Mouse (Mus musculus) intestine, embryonic 15.5 days (tissue): Measurements from ENCODE around the gene Lrrc4. TPM values are rescaled to one million over a fixed set of nuclear protein-coding genes. Genes with fewer than 3 reads are reported as not detected.

ENCODE experiments used
- ATAC-seq: fragments of 200-750 bp; cut with Nextera tagmentation; 2 replicates; pipeline ENCODE4 v1.8.0; 2017; ENCODE audit warnings: moderate TSS enrichment, moderate library complexity
- H3K27ac ChIP-seq: fragments of 300-500 bp; sonication (generic); 2 replicates; pipeline ENCODE4 v1.5.1; 2015; ENCODE audit warnings: mild to moderate bottlenecking, inconsistent platforms
- H3K27me3 ChIP-seq: fragments of 300-500 bp; sonication (generic); replicated peaks from 2 replicates; pipeline ENCODE4 v1.6.1; 2015; ENCODE audit warnings: inconsistent platforms
- H3K36me3 ChIP-seq: fragments of 300-500 bp; sonication (generic); 2 replicates; pipeline ENCODE4 v1.6.1; 2015; ENCODE audit warnings: inconsistent platforms
- H3K4me1 ChIP-seq: fragments of 300-500 bp; sonication (generic); replicated peaks from 2 replicates; pipeline ENCODE4 v1.6.1; 2015; ENCODE audit warnings: inconsistent platforms
- H3K4me2 ChIP-seq: fragments of 300-500 bp; sonication (generic); replicated peaks from 2 replicates; pipeline ENCODE4 v1.6.1; 2015; ENCODE audit warnings: mild to moderate bottlenecking, inconsistent platforms
- H3K4me3 ChIP-seq: fragments of 300-500 bp; sonication (generic); replicated peaks from 2 replicates; pipeline ENCODE4 v1.5.1; 2015; ENCODE audit warnings: inconsistent platforms
- H3K9ac ChIP-seq: fragments of 300-500 bp; sonication (generic); 2 replicates; pipeline ENCODE4 v1.6.1; 2015; ENCODE audit warnings: inconsistent platforms
- H3K9me3 ChIP-seq: fragments of 300-500 bp; sonication (generic); 2 replicates; pipeline ENCODE4 v1.6.1; 2016; ENCODE audit warnings: inconsistent platforms
- WGBS: fragments of 180-500 bp; shearing (Covaris S2); methylation state at CpG from one replicate; pipeline ENCODE4 v1.1.7; 2015; 5-methylcytosine and 5-hydroxymethylcytosine counted together
- polyA plus RNA-seq: library from polyadenylated mRNA; unstranded; fragments of >200 nt; fragmentation: Nextera tagmentation; extraction: Ambion mirVana; gene quantifications from 2 replicates; pipeline ENCODE4 v1.2.1, GENCODE M21; 2015

Lrrc4 gene
- polyA plus RNA-seq, 1 experiment from 2014 or later = 0.31 TPM

GRCm38 (mm10) chr6:28628408-28628807 lies 203.1 kb downstream of the Lrrc4 start:
- Histone ChIP-seq H3K27ac (no peak overlapping the region), H3K4me1 (no peaks in the 10 kb centered on the region), H3K36me3 (no peaks in the 10 kb centered on the region), H3K4me3 (no peak overlapping the region), H3K27me3 (no peaks in the 10 kb centered on the region), H3K9ac (no peak overlapping the region), H3K4me2 (no peak overlapping the region), H3K9me3 (no peaks in the 10 kb centered on the region)
- 71% methylated on average over 1 of the region's 1 CpGs for WGBS
- peak; percentile 23; the same call in 1 of the 2 replicates for ATAC-seq

GRCm38 (mm10) chr6:28622963-28623362 lies 208.6 kb downstream of the Lrrc4 start:
- no peak overlapping the region for H3K4me3 ChIP-seq
- H3K4me2 ChIP-seq = no peak overlapping the region
- H3K9ac ChIP-seq = no peak overlapping the region
- H3K27me3 ChIP-seq = no peaks in the 10 kb centered on the region
- ATAC-seq = no peak
- H3K4me1 ChIP-seq = peaks cover 13% of the 10 kb centered on the region
- WGBS = 82% methylated on average over 3 of the region's 3 CpGs
- H3K36me3 ChIP-seq = no peaks in the 10 kb centered on the region
- no peak overlapping the region for H3K27ac ChIP-seq
- H3K9me3 ChIP-seq = no peaks in the 10 kb centered on the region

- no peak overlapping the region for H3K27ac ChIP-seq
- WGBS = 37% methylated on average over 6 of the region's 6 CpGs
- no peak overlapping the region for H3K9ac ChIP-seq
- no peak overlapping the region for H3K4me3 ChIP-seq
- peaks cover 13% of the 10 kb centered on the region for H3K4me1 ChIP-seq
- ATAC-seq = peak; percentile 58; the same call in 1 of the 2 replicates
- no peaks in the 10 kb centered on the region for H3K9me3 ChIP-seq
- no peaks in the 10 kb centered on the region for H3K36me3 ChIP-seq
- H3K27me3 ChIP-seq = no peaks in the 10 kb centered on the region
- no peak overlapping the region for H3K4me2 ChIP-seq
These were observed 209.0 kb downstream of the Lrrc4 start for GRCm38 (mm10) chr6:28622522-28622921.

DNA sequence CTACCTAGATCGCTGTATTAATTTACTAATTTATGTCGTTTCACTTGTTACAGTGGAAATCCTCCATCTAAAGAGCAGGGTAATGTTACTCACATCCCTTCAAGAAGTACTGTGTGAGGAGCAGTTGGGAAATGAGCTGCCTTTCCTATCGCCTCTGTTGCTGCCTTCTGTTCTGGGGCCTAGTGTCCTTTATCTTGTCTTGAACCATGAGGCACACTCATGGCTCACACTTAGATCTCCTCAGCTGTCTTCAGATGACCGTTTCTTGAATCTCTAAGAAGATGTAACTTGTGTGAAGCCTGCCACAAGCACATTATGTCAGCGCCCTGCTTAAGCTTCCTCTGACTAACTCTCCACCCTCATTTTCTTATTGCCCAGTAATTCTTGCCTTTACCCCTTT lies 209.6 kb downstream of the Lrrc4 start:
- H3K9me3 ChIP-seq = no peaks in the 10 kb centered on the region
- H3K4me1 ChIP-seq = peaks cover 13% of the 10 kb centered on the region
- H3K27ac ChIP-seq = no peak overlapping the region
- WGBS = 88% methylated on average over 5 of the region's 5 CpGs
- no peak overlapping the region for H3K9ac ChIP-seq
- no peaks in the 10 kb centered on the region for H3K27me3 ChIP-seq
- H3K4me3 ChIP-seq = no peak overlapping the region
- no peaks in the 10 kb centered on the region for H3K36me3 ChIP-seq
- H3K4me2 ChIP-seq = no peak overlapping the region
- ATAC-seq = no peak

GRCm38 (mm10) chr6:28621431-28621830 lies 210.1 kb downstream of the Lrrc4 start:
- H3K9ac ChIP-seq = no peak overlapping the region
- 85% methylated on average over 4 of the region's 4 CpGs for WGBS

DNA sequence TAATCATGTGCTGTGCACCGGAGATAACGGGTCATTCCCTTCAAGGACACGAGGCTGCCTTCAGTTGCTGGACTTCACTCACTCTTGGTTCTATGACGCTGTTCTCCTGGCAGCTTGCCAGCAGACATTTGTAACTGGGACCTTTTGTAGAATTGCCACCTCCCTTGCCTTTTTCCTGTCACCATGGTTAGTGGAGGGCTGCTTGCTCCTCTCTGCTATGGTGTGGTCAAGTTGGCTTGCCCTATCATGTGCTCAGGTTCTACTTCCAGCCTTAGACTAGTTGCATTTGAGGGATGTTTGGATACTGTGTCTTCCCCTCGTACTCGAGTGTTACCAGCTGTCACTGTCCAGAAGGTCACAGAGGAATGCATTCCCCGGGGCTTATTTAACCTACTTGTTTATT lies 212.8 kb downstream of the Lrrc4 start:
- no peak overlapping the region for H3K4me2 ChIP-seq
- no peak overlapping the region for H3K4me3 ChIP-seq
- no peaks in the 10 kb centered on the region for H3K27me3 ChIP-seq
- peak; percentile 65 for ATAC-seq
- no peak overlapping the region; the same call in 1 of the 2 replicates for H3K27ac ChIP-seq
- no peaks in the 10 kb centered on the region for H3K36me3 ChIP-seq
- H3K9ac ChIP-seq = no peak overlapping the region
- 13% methylated on average over 7 of the region's 7 CpGs for WGBS
- peaks cover 13% of the 10 kb centered on the region for H3K4me1 ChIP-seq
- H3K9me3 ChIP-seq = no peaks in the 10 kb centered on the region

More at GRCm38 (mm10) chr6:28621431-28621830, 210.1 kb downstream of the Lrrc4 start:
- no peak for ATAC-seq
- Histone ChIP-seq H3K4me3 (no peak overlapping the region), H3K9me3 (no peaks in the 10 kb centered on the region), H3K4me2 (no peak overlapping the region), H3K36me3 (no peaks in the 10 kb centered on the region), H3K27me3 (no peaks in the 10 kb centered on the region), H3K27ac (no peak overlapping the region), H3K4me1 (peaks cover 13% of the 10 kb centered on the region)

DNA sequence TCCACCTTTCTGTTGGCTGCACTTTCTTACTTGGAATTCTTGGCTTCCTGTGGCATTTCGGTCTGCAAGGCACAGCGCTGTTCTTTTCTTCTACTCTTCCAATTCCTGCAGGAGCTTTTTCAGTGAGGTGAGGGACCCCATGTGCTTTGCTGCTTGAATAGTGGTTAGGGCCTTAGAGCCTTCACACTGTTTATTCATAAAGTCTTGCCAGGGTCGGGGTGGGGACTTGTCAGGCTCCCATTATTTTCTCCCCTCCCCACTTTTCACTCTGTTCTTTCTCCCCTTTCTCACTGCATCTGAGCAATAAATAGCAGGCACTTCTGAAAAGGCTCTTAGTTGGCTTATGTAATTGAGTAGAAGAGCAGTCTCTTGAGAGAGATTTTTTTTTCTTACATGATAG lies 213.2 kb downstream of the Lrrc4 start:
- H3K9me3 ChIP-seq = no peaks in the 10 kb centered on the region
- H3K4me2 ChIP-seq = no peak overlapping the region
- no peak overlapping the region for H3K9ac ChIP-seq
- WGBS = 59% methylated on average over 3 of the region's 3 CpGs
- H3K27me3 ChIP-seq = no peaks in the 10 kb centered on the region
- peak; percentile 12; the same call in 1 of the 2 replicates for ATAC-seq
- peaks cover 13% of the 10 kb centered on the region for H3K4me1 ChIP-seq
- H3K36me3 ChIP-seq = no peaks in the 10 kb centered on the region
- H3K4me3 ChIP-seq = no peak overlapping the region
- H3K27ac ChIP-seq = no peak overlapping the region

DNA sequence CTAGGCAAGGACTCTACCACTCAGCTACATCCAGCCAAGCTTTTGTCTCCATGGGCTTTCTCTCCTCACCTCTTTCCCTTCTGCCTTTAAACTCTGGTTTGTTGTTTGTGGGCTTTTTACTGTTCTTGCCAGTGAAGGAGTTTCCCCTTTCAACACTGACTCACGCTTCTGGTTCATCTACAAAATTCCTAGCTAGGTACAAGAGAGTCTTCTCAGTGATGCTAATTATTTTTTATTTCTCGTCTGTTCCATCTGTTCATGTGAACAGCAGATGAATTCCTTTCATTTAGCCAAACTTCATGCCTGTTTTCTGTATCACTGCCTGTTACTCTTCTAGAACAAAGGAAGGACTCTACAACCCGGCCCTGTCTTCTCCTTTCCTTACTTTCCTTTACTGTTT lies 215.6 kb downstream of the Lrrc4 start:
- no peak overlapping the region for H3K27ac ChIP-seq
- 60% methylated on average over 3 of the region's 3 CpGs for WGBS
- H3K9me3 ChIP-seq = no peaks in the 10 kb centered on the region
- no peak overlapping the region for H3K9ac ChIP-seq
- no peak overlapping the region for H3K4me3 ChIP-seq
- peaks cover 13% of the 10 kb centered on the region for H3K4me1 ChIP-seq
- no peaks in the 10 kb centered on the region for H3K36me3 ChIP-seq
- no peak overlapping the region for H3K4me2 ChIP-seq
- no peaks in the 10 kb centered on the region for H3K27me3 ChIP-seq
- ATAC-seq = no peak

GRCm38 (mm10) chr6:28615408-28615807 lies 216.1 kb downstream of the Lrrc4 start:
- Histone ChIP-seq H3K4me2 (no peak overlapping the region), H3K27ac (no peak overlapping the region), H3K27me3 (no peaks in the 10 kb centered on the region), H3K9me3 (no peaks in the 10 kb centered on the region), H3K4me3 (no peak overlapping the region), H3K4me1 (peaks cover 13% of the 10 kb centered on the region), H3K9ac (no peak overlapping the region), H3K36me3 (no peaks in the 10 kb centered on the region)
- ATAC-seq = no peak
- WGBS = 88% methylated on average over 3 of the region's 3 CpGs

GRCm38 (mm10) chr6:28614856-28615255 lies 216.7 kb downstream of the Lrrc4 start:
- H3K27ac ChIP-seq = no peak overlapping the region
- H3K4me3 ChIP-seq = no peak overlapping the region
- 84% methylated on average over 4 of the region's 4 CpGs for WGBS
- ATAC-seq = no peak
- no peak overlapping the region for H3K9ac ChIP-seq
- H3K4me1 ChIP-seq = peaks cover 13% of the 10 kb centered on the region
- H3K36me3 ChIP-seq = no peaks in the 10 kb centered on the region
- no peaks in the 10 kb centered on the region for H3K27me3 ChIP-seq
- H3K4me2 ChIP-seq = no peak overlapping the region
- no peaks in the 10 kb centered on the region for H3K9me3 ChIP-seq

GRCm38 (mm10) chr6:28613441-28613840 lies 218.1 kb downstream of the Lrrc4 start:
- Histone ChIP-seq H3K36me3 (no peaks in the 10 kb centered on the region), H3K27me3 (no peaks in the 10 kb centered on the region), H3K4me1 (peaks cover 4% of the 10 kb centered on the region; the same call in 1 of the 2 replicates), H3K27ac (no peak overlapping the region), H3K4me2 (no peak overlapping the region), H3K9ac (no peak overlapping the region), H3K4me3 (no peak overlapping the region), H3K9me3 (no peaks in the 10 kb centered on the region)
- ATAC-seq = no peak
- 62% methylated on average over 4 of the region's 4 CpGs for WGBS
